Mouse (Mus musculus) liver, postnatal 0 days (tissue): ENCODE measurements around the gene Gstm3.

Source experiments
- CTCF ChIP-seq: sonication (generic); IDR thresholded peaks from 2 replicates; pipeline ENCODE4 v1.5.1; 2016; ENCODE audit warnings: antibody characterized with exemption, low read depth
- EP300 ChIP-seq: IDR thresholded peaks from 2 replicates; pipeline ENCODE4 v1.6.1; 2016; ENCODE audit warnings: antibody characterized with exemption, low read depth, mild to moderate bottlenecking

- TF ChIP-seq CTCF, result no peak
- TF ChIP-seq EP300, result peak; percentile 32; the same call in 1 of the 2 replicates
These were observed 44.3 kb upstream of the Gstm3 start for GRCm38 (mm10) chr3:108013331-108013871.
